Mouse (Mus musculus) adrenal gland, postnatal 4 days (tissue): Measurements from ENCODE around the gene Slc25a51. TPM values are rescaled to one million over a fixed set of nuclear protein-coding genes. Genes with fewer than 3 reads are reported as not detected.
"Not testable (repeated sequence)": the region's sequence is repeated elsewhere in the genome, so short reads cannot be mapped to it uniquely, and the experiment has no call there.

Source experiments
- DNase-seq, 2 experiments: peaks; one replicate each; pipeline ENCODE4 v3.0.0; 2021 to 2022; ENCODE audit warnings: low spot score in 2 of 2, mixed read lengths in 2 of 2
- microRNA-seq: library from miRNA; unstranded; fragments of <30 nt; microRNA quantifications from one replicate; pipeline ENCODE4 v1.2.0, GENCODE M21; 2021
- total RNA-seq, 2 experiments: library from RNA; stranded (reverse); gene quantifications; 2 replicates each; pipeline ENCODE4 v1.2.3; 2021

The Slc25a51 gene
- total RNA-seq, 2 experiments from 2014 or later: 242 to 245 TPM

DNA sequence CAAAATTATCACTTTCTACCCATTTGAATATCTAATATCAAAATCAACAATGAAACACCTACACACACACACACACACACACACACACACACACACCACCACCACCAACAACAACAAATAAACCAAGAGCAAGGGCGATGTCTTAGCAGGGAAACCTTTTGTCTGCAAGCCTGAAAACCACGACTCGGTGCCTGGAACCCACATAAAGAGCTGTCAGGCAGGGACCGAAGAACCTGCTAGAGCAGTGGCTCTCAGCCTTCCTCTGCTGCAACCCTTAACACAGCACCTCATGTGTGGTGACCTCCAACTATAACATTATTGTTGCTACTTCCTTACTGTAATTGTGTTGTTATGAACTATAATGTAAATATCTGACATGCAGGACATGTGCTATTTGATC lies 6.3 kb downstream of the Slc25a51 start:
- DNase-seq: no peak

DNA sequence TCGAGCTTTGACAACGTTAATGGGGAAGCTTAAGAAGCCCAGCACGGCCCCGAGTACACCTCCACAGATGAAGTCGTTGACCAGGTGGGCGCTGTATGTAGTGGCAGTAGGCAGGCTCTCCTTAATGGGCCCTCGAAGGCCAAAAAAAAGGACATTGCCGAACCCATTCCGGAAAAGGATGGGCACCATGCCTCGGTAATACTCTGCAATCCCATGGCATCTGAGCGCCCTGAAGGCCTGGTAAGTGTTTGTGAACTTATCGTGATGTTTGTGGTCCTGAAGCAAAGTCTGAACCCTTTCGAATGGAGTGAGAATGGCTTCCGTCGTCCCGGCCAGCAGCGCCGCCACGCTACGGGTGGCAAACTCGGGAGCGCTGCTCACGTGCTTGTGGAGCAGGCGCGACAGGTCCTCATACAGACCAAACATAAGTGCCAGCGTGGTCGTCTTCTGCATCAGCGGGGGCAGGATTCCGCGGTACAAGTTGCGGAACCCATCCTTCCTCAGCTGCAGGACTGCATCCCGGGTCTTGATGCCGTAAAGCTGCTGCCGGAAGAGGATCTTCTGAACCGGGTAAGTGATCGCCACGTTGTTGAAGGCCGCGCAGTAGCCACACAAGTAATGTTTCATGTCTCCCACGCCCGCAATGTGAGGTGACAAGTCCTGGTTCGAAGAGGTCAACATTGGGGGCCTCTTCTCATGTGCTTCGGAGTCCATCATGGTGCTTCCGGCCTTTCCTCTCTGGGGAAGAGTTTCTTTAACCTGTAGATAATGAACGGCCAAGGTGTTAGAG lies 8.9 kb downstream of the Slc25a51 start:
- no peak for DNase-seq

DNA sequence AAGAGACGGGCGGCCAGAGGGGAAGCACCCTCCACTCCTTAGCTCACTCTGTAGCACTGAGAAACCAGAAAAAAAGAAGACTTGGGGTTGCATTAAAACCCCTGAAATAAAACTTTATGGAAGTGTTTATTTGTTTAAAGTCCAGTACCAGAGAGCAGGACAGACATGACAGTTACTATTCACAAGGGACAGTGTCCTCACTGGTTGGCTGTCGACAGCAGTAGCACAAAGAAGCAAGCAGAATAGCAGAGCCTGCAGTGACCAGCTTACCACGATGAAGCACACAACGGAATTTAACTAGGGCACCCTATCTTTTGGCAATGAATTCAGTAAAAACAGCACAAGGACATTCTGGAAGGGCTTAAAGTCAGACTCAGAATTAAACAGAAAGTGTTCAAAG lies 10.3 kb downstream of the Slc25a51 start:
- not testable (repeated sequence) for DNase-seq

DNA sequence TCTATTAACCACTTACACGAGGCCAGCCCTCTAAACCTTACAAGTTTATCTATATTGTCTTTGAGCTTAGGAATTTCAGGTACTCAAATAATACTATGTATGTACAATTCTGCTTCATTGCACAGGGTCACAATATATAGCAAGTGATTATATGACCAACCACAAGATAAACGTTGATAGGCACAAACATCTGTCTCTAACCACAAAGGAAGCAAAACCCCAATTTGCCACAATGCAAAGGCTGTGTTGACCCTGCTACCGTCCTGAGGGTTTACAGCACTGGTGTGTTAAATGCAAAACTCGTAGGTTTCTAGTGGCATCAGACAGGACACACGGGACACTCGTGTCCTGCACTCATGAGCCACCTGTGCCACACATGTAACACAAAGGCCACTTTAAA lies 12.4 kb downstream of the Slc25a51 start:
- not testable (repeated sequence) for DNase-seq

DNA sequence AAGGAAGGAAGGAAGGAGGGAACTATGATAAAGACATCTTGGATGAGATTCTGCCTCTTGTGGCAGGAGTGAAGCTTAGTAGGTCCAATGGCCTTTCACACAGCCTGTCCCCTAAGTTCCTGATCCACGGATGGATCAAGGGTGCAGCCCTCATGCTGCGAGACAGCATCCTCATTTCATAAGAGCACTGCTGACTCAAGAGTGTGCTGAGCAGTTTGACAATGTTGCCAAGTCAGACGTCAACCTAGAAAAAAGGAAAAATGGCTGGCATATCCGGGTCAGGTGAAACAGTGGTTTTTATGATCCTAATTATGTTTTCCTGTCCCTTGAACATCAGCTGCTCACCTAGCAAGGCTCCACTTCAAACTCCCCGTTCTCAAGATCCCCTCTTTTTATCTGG lies 14.9 kb downstream of the Slc25a51 start:
- DNase-seq: no peak

DNA sequence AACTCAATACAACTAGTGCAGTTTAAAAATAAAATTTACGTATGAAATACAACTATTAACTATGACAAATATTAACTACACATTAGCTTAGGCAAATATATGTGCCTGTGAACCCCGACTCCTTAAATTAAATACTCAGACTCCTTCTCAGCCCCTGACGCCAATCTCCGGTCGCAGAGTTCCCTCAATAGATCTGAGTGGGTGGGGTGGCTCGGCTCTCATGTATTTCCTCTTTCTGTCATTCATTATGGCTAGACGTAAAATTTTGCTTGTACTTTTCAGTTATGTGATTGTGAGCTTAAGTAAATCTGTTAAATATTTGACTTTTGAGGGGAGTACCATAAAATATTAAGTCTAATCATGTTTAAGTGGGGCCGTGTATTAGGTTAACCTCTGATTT lies 15.6 kb downstream of the Slc25a51 start:
- no peak for DNase-seq

DNA sequence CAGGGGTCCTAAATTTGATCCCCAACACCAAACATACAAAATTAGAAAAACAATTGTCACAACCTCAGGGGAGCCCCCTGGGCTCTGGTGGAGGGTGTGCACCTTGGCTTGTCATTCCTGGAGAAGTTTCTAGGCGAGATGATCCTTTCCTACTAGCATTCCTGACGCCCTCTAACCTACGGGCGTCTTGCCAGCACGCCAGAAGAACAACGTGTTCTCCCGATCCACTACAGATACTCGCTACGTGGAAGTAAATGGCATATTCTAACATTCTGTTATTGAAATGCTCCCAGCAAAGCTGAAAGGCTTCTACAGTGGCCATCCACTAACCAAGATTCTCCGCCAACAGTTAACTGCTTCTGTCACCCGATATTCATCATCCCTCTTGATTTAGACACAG lies 16.0 kb downstream of the Slc25a51 start:
- no peak for DNase-seq

DNA sequence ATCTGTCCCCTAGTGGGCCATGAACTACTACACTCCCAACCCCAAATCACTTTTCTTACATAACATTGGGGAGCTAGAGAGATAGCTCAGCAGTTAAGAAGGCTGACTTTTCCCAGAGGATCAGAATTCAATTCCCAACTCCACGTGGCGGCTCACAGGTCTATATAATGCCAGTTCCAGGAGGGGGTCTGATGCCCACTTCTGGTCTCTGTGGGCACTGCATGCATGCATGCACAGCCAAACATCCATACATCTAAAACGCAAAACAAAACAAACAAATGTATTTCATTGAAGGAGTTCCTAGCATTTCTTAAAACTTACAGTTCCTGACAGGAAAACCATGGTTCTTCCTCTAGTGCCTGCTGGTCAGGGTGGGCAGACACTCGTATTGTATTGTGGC lies 16.5 kb downstream of the Slc25a51 start:
- no peak for DNase-seq

DNA sequence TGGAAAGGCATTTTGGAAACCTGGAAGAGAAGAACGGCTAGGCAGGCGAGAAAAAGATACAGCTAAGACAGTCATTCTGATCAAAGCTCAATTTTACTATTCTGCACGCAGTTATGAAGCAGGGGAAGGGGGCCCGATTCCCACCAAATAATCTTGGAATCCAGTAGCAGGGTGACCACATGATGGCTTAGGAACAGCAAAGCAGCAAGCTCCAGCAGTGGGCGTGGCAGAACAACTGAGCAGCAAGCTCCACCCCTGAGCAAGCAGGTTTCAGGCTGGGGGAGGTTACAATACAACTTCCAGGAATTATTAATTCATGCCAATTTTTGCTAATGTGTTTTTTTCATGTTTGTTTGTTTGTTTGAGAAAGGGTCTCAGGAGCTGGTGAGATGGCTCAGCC lies 21.3 kb downstream of the Slc25a51 start:
- not testable (repeated sequence) for DNase-seq

DNA sequence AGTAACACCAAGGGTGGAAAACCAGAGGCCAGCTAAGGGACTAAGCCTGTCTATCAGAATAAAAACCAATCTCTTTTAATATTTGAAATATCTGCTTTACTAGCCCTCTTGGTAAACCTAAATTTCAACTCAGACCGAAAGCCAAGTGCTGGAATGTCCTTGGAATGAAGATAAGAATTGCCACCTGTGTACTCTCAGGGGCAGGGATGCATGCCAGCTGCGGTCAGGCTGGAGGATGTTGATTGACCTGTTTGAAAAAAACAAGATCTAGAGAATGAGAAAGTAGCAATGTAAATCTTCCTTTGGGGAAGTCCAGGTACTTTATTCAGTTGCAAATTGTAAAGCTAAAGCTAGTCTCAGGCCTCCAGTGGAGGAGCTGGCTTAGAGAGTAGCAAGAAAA lies 26.4 kb downstream of the Slc25a51 start:
- not testable (repeated sequence) for DNase-seq

DNA sequence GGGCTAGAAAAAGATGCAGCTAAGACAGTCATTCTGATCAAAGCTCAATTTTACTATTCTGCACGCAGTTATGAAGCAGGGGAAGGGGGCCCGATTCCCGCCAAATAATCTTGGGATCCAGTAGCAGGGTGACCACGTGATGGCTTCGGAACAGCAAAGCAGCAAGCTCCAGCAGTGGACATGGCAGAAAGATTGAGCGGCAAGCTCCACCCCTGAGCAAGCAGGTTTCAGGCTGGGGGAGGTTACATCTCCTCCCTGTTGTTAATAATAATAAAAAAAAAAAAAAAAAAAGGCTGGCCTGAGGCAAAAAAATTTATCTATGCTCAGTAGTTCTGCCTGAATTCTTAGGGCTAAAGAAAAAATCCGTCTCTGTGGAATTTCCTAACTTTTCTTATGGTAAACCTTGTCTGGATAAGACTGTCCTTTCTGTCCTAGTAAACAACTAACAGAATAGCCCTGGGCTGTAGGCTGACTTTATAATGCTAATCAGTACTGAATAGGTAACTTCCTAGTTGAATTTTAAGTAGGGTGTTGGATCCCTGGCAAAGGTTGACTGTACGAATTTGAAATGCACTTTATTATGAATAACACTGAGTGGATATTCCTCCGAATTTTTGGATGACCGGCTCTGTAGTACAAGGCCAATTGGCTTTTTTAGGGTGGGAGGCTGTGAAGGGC lies 27.5 kb downstream of the Slc25a51 start:
- DNase-seq: not testable (repeated sequence)

DNA sequence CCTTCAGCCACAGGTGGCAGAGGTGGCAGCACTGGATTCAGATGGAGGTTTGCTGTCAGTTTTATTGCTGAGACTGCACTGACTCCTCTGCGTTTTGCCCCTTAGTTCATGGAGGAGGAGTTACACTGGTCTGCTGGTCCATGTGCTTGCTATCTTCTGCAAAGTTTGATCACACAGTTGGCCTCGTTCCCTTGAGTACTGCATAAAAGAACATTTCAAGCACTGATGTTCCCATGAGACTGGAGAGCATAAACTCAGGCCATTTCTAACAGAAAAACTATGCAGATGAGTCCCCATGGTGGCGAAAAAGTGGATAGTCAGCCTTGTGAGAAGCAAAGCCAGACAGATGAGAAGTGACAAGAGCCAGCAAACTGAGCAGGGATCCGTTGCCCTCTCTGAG lies 32.0 kb downstream of the Slc25a51 start:
- no peak for DNase-seq

DNA sequence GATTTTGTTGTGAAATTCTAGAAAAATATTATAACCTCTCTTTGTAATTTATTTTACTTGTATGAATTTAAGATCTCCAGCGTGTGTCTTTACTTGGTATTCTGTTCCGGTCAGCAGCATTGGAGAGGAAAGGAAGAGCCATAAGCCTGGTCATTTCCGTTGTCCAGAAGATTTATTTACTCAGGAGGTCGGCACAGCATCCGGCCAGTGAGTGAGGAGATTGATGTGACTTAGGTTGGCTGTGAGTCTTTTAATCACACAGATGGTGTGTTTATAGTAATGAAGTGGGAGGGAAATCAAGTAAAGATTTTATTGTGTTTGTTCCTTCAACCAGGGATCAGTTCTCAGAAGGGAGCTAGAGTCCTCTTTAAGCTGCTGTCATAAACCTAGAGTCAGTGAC lies 33.7 kb downstream of the Slc25a51 start:
- DNase-seq: no peak

DNA sequence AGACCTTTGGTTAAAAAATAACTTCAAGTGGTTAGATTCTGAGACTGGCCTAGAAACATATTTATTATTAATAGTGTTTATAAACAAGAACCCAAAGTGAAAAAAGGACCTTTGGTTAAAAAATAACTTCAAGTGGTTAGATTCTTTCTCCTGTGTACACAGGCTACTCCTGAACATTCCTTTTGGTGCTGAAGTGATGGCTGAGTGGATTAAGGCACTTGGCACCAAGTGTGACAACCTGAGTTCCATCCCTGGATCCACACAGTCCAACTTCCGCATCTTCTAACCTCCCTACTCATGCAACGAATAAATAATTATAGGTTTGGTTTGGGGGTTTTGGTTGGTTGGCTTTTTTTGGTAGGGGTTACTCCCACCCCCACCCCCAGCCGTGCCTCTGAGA lies 37.3 kb downstream of the Slc25a51 start:
- DNase-seq: no peak

DNA sequence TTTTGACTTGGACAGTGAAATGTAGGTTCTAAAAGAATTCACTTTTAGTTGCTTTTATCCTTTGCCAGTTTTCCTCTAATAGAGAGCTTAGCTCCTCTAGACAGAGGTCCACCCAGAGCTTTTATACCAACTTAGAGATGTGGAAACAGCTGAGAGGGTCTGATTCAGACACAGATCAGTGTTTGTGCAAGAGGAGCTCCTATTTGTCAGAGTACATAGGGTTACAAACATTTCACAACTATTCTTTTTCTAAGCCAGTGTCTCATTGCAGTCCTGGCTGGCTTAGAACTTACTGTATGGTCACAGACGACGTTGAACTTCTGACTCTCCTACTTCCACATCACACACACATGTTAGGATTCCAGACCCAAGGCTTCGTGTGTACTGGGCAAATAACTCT lies 51.9 kb downstream of the Slc25a51 start:
- no peak for DNase-seq

Small RNAs within 50 kb of the gene (microRNA-seq; reads per million reads assigned to microRNA genes)
- gene Gm25692: not detected

Other genes starting within 250 kb of the Slc25a51 start
- 10 to 100 TPM in 1 of 2 experiments, 1 to 10 TPM in 1; 8.2 to 10.3 TPM for gene Frmpd1, start 223.9 kb downstream of the Slc25a51 start, total RNA-seq
- 10 to 100 TPM; 11.7 to 12.6 TPM for gene Trmt10b, start 111.6 kb downstream of the Slc25a51 start, total RNA-seq
- gene Dcaf10, start 66.7 kb downstream of the Slc25a51 start, total RNA-seq: 10 to 100 TPM; 30.2 to 35.2 TPM
- gene Exosc3, start 66.0 kb downstream of the Slc25a51 start, total RNA-seq: 10 to 100 TPM; 30.7 to 33.6 TPM
- 10 to 100 TPM; 52.3 to 55.3 TPM for gene Shb, start 123.7 kb upstream of the Slc25a51 start, total RNA-seq